In the genomic region with DNA sequence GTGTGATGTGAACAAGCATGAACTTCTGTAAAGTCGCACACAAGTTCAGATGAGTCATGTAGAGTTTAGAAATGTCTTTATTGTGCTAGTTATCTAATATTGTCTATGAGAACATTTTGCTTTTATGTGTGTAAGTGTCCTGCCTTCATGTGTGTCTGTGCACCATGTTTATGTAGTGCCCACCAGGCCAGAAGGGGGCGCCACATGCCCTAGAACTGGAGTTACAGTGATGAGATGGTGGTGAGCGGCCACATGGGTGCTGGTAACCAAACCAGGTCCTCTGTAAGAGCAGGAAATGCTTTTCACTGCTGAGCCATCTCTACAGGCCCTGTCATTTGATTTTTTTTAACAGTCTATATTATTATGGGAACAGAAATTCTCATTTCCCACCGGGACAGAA, we compare ENCODE assay signal across 30 mouse cellular contexts. TPM values are rescaled to one million over a fixed set of nuclear protein-coding genes. Genes with fewer than 3 reads are reported as not detected.
DNase-seq lines count a peak whose midpoint lies in the region; ATAC-seq and TF ChIP-seq lines count a peak whose summit lies in the region.
"Had no signal": no experiment of that assay in that cellular context is flagged by ENCODE, and none has a peak within 500 bp of the region (broad histone marks: within the 10 kb centered on the region; RNA-seq: fewer than 3 reads in every experiment).

No protein-coding gene starts in this region.

- no peaks in the 10 kb centered on the region for H3K36me3 ChIP-seq in MEL (ENCODE audit: control insufficient read depth in 1 of 2, insufficient read depth in 2 of 2, low read length in 2 of 2)
- no peaks in the 10 kb centered on the region for H3K36me3 ChIP-seq in hindbrain, embryonic 16.5 days (ENCODE audit: control insufficient read depth, insufficient read depth, low read length)
- H3K36me3 ChIP-seq: hindbrain, embryonic 10.5 days; midbrain, embryonic 13.5 days had no signal

- ATAC-seq in hindbrain, embryonic 16.5 days, result no peak
- ATAC-seq: forebrain, embryonic 14.5 days; midbrain, embryonic 13.5 days had no signal

- H3K79me2 ChIP-seq in MEL (ENCODE audit: control insufficient read depth, insufficient read depth, low read length, poor library complexity), result no peaks in the 10 kb centered on the region

- no peak overlapping the region for H3K9ac ChIP-seq in MEL (ENCODE audit: control insufficient read depth, low read depth, low read length, poor library complexity, severe bottlenecking)
- H3K9ac ChIP-seq in hindbrain, embryonic 16.5 days (ENCODE audit: low read depth, low read length), result no peak overlapping the region
- H3K9ac ChIP-seq: heart, embryonic 12.5 days; midbrain, embryonic 13.5 days had no signal

- intact Hi-C loops in gastrocnemius, postnatal 36 days (cut with DNase I), result no loop called here

- no peak overlapping the region for H3K27ac ChIP-seq in MEL (ENCODE audit: control insufficient read depth, low read depth, low read length)
- H3K27ac ChIP-seq in hindbrain, embryonic 16.5 days (ENCODE audit: low read depth, low read length), result no peak overlapping the region
- H3K27ac ChIP-seq: hindbrain, embryonic 10.5 days; kidney, postnatal 0 days; midbrain, embryonic 13.5 days had no signal

- H3K4me3 ChIP-seq in MEL (ENCODE audit: control insufficient read depth in 1 of 2, insufficient read depth in 1 of 2, low read depth in 2 of 2, low read length in 2 of 2), result no peak overlapping the region
- no peak overlapping the region for H3K4me3 ChIP-seq in hindbrain, embryonic 16.5 days (ENCODE audit: low read length)
- H3K4me3 ChIP-seq: heart, embryonic 12.5 days; hindbrain, embryonic 10.5 days; megakaryocyte, embryonic 14.5 days; midbrain, embryonic 13.5 days had no signal

- peaks cover 0 to 3% of the 10 kb centered on the region in 2 experiments; a peak in 2 of 4 replicates for H3K4me1 ChIP-seq in MEL (ENCODE audit: control insufficient read depth in 1 of 2, insufficient read depth in 2 of 2, low read length in 2 of 2)
- no peaks in the 10 kb centered on the region for H3K4me1 ChIP-seq in hindbrain, embryonic 16.5 days (ENCODE audit: control insufficient read depth, insufficient read depth, low read depth, low read length)
- H3K4me1 ChIP-seq: heart, embryonic 12.5 days; hindbrain, embryonic 10.5 days; midbrain, embryonic 13.5 days had no signal

- TF ChIP-seq EP300 in MEL (IDR thresholded peaks at IDR 0.05; ENCODE audit: low read depth in 1 of 2, low read length in 2 of 2), result no peak

- TF ChIP-seq CTCF in MEL (IDR thresholded peaks at IDR 0.05 in 2 of 3, conservative IDR thresholded peaks at IDR 0.05 in 1 of 3; ENCODE audit: control insufficient read depth in 1 of 3, insufficient read depth in 1 of 3, low read depth in 2 of 3, low read length in 3 of 3, poor library complexity in 1 of 3, severe bottlenecking in 1 of 3), result peak in 2 of 3 experiments; percentile 34 to 43; a peak in 5 of 6 replicates

- peak; percentile 10 for DNase-seq in thymus, postnatal 14 days
- DNase-seq in thymus, postnatal 0 days (ENCODE audit: low spot score), result no peak
- DNase-seq in MEL (ENCODE audit: low read depth, low spot score), result peak; percentile 14
- DNase-seq in induced T-regulatory cell, adult 2 months (ENCODE audit: low read depth), result peak; percentile 9
- DNase-seq in embryo, embryonic 10 days (ENCODE audit: low spot score), result no peak
- DNase-seq in gastrocnemius, postnatal 36 days, result no peak
- DNase-seq: adrenal gland, postnatal 14 days; cerebellum, adult 2 months; heart, adult 18-20 months; heart, postnatal 10 days; kidney, adult 2 months; layer of hippocampus, adult 9-11 months; lung, adult 18-20 months; spleen, adult 18-20 months; thymus, adult 2 months had no signal

- no peak for TF ChIP-seq POLR2A in MEL (IDR thresholded peaks at IDR 0.05; ENCODE audit: control insufficient read depth in 1 of 2, insufficient read depth in 1 of 2, low read depth in 1 of 2, low read length in 2 of 2, poor library complexity in 1 of 2)

- H3K9me3 ChIP-seq in MEL (replicated peaks; ENCODE audit: insufficient read depth, low read length), result no peaks in the 10 kb centered on the region
- no peaks in the 10 kb centered on the region for H3K9me3 ChIP-seq in hindbrain, embryonic 16.5 days (ENCODE audit: control insufficient read depth, low read length)
- H3K9me3 ChIP-seq: heart, embryonic 12.5 days; hindbrain, embryonic 10.5 days; midbrain, embryonic 13.5 days had no signal

- H3K4me2 ChIP-seq in hindbrain, embryonic 16.5 days (ENCODE audit: low read length), result no peak overlapping the region
- H3K4me2 ChIP-seq: heart, embryonic 12.5 days; midbrain, embryonic 13.5 days had no signal

- TF ChIP-seq RAD21 in MEL (IDR thresholded peaks at IDR 0.05; ENCODE audit: low read depth, low read length), result peak; percentile 18

- no peaks in the 10 kb centered on the region for H3K27me3 ChIP-seq in MEL (ENCODE audit: control insufficient read depth in 1 of 2, insufficient read depth in 2 of 2, low read length in 2 of 2)
- H3K27me3 ChIP-seq in hindbrain, embryonic 16.5 days (replicated peaks; ENCODE audit: control insufficient read depth, insufficient read depth, low read length), result no peaks in the 10 kb centered on the region
- H3K27me3 ChIP-seq: heart, embryonic 12.5 days; megakaryocyte, embryonic 14.5 days; midbrain, embryonic 13.5 days had no signal

- 82% methylated on average over 4 of the region's 4 CpGs for WGBS in hindbrain, embryonic 16.5 days

TF ChIP-seq in MEL, 35 proteins besides CTCF, POLR2A, EP300 and RAD21:
- TF ChIP-seq TCF12 (IDR thresholded peaks at IDR 0.05; ENCODE audit: low read depth, low read length), result no peak
- no peak for TF ChIP-seq ZC3H11A (IDR thresholded peaks at IDR 0.05; ENCODE audit: low read depth, low read length)
- no peak for TF ChIP-seq TBP (IDR thresholded peaks at IDR 0.05; ENCODE audit: low read depth, low read length)
- no peak for TF ChIP-seq CHD1 (IDR thresholded peaks at IDR 0.05; ENCODE audit: low read depth, low read length)
- TF ChIP-seq SMC3 (IDR thresholded peaks at IDR 0.05; ENCODE audit: low read depth, low read length), result peak; percentile 18; the same call in 1 of the 2 replicates
- TF ChIP-seq MYB (IDR thresholded peaks at IDR 0.05; ENCODE audit: low read depth, low read length), result no peak
- no peak for TF ChIP-seq RCOR1 (IDR thresholded peaks at IDR 0.05; ENCODE audit: low read depth, low read length)

RNA-seq across cellular contexts. Expression of a gene that starts 8.7 kb away (rescaled TPM):
- 0.09 and 0.12 TPM in 2 replicates for polyA plus RNA-seq in thymus, postnatal 0 days (2015; fragmentation: Nextera tagmentation; extraction: Ambion mirVana)
- total RNA-seq in MEL (2012; rRNA removed), result not detected in 2 replicates
- polyA plus RNA-seq in MEL (2012; ENCODE audit: insufficient read depth in 1 of 2, insufficient read length in 2 of 2, low read depth in 1 of 2, low replicate concordance in 2 of 2, missing spikeins in 1 of 2), result not detected
- total RNA-seq in gastrocnemius, postnatal 36 days (2021), result not detected
- 0.09 TPM in 1 of 2 replicates, not detected in the other for polyA plus RNA-seq in hindbrain, embryonic 16.5 days (2015; fragmentation: Nextera tagmentation; extraction: Ambion mirVana)
- total RNA-seq: adrenal gland, postnatal 14 days; gastrocnemius, adult 8-10 months; heart, adult 18-20 months; heart, postnatal 10 days; left cerebral cortex, adult 18-20 months; left cerebral cortex, postnatal 25 days had no signal
- polyA plus RNA-seq: C2C12; cerebellum, adult 2 months; embryonic facial prominence, embryonic 14.5 days; forebrain, embryonic 14.5 days; frontal cortex, adult 2 months; hindbrain, embryonic 10.5 days; large intestine, adult 2 months; limb, embryonic 14.5 days; midbrain, embryonic 13.5 days; thymus, adult 2 months had no signal

RNA-seq across cellular contexts. Expression of a gene that starts 12.0 kb away (rescaled TPM):
- polyA plus RNA-seq in thymus, postnatal 0 days (2015; fragmentation: Nextera tagmentation; extraction: Ambion mirVana), result 0.45 and 0.74 TPM in 2 replicates
- total RNA-seq in MEL (2012; rRNA removed), result not detected in 2 replicates
- not detected for polyA plus RNA-seq in MEL (2012; ENCODE audit: insufficient read depth in 1 of 2, insufficient read length in 2 of 2, low read depth in 1 of 2, low replicate concordance in 2 of 2, missing spikeins in 1 of 2)
- total RNA-seq in gastrocnemius, postnatal 36 days (2021), result not detected
- polyA plus RNA-seq in hindbrain, embryonic 16.5 days (2015; fragmentation: Nextera tagmentation; extraction: Ambion mirVana), result 1.6 and 2.5 TPM in 2 replicates
- total RNA-seq: adrenal gland, postnatal 14 days; gastrocnemius, adult 8-10 months; heart, postnatal 10 days; left cerebral cortex, adult 18-20 months had no signal
- polyA plus RNA-seq: C2C12; large intestine, adult 2 months had no signal

RNA-seq across cellular contexts. Expression of a gene that starts 33.8 kb away (rescaled TPM):
- 28.3 TPM in 2 replicates for polyA plus RNA-seq in thymus, postnatal 0 days (2015; fragmentation: Nextera tagmentation; extraction: Ambion mirVana)
- 13.9 and 17.0 TPM in 2 replicates for total RNA-seq in MEL (2012; rRNA removed)
- polyA plus RNA-seq in MEL (2012; ENCODE audit: insufficient read depth in 1 of 2, insufficient read length in 2 of 2, low read depth in 1 of 2, low replicate concordance in 2 of 2, missing spikeins in 1 of 2), result 10 to 100 TPM in 1 of 2 experiments, not detected in 1; 12.3 TPM
- total RNA-seq in gastrocnemius, postnatal 36 days (2021), result 1 to 10 TPM; 7.0 to 8.3 TPM
- polyA plus RNA-seq in hindbrain, embryonic 16.5 days (2015; fragmentation: Nextera tagmentation; extraction: Ambion mirVana), result 25.5 and 31.0 TPM in 2 replicates

RNA-seq across cellular contexts. Expression of a gene that starts 35.9 kb away (rescaled TPM):
- polyA plus RNA-seq in thymus, postnatal 0 days (2015; fragmentation: Nextera tagmentation; extraction: Ambion mirVana), result not detected in 2 replicates
- 0.08 TPM in 1 of 2 replicates, not detected in the other for total RNA-seq in MEL (2012; rRNA removed)
- under 1 TPM in 1 of 2 experiments, not detected in 1; 0.04 TPM for polyA plus RNA-seq in MEL (2012; ENCODE audit: insufficient read depth in 1 of 2, insufficient read length in 2 of 2, low read depth in 1 of 2, low replicate concordance in 2 of 2, missing spikeins in 1 of 2)
- total RNA-seq in gastrocnemius, postnatal 36 days (2021), result not detected
- polyA plus RNA-seq in hindbrain, embryonic 16.5 days (2015; fragmentation: Nextera tagmentation; extraction: Ambion mirVana), result 0.90 and 0.98 TPM in 2 replicates
- total RNA-seq: adrenal gland, postnatal 14 days; gastrocnemius, adult 8-10 months; heart, adult 18-20 months; heart, postnatal 10 days had no signal
- polyA plus RNA-seq: embryonic facial prominence, embryonic 14.5 days; heart, embryonic 12.5 days; kidney, postnatal 0 days; thymus, adult 2 months had no signal

Comparison
In these comparisons a context has a peak if more than half of its experiments do, and no peak if none do; other contexts are left out.
1. DNase-seq: peak in thymus, postnatal 14 days (single experiment), MEL (single experiment) and induced T-regulatory cell, adult 2 months (single experiment); none in thymus, postnatal 0 days (single experiment), embryo, embryonic 10 days (single experiment) and gastrocnemius, postnatal 36 days (0 of 2).